Mouse (Mus musculus): ENCODE results near the gene Slc17a2. TPM values are rescaled to one million over a fixed set of nuclear protein-coding genes. Genes with fewer than 3 reads are reported as not detected.
A peak's percentile ranks its signal among the peaks of the same experiment; 100 is the strongest.
"Not testable (repeated sequence)": the region's sequence is repeated elsewhere in the genome, so short reads cannot be mapped to it uniquely, and the experiment has no call there.

Slc17a2 gene
- not detected in 2 replicates for polyA plus RNA-seq (2016; fragmentation: Nextera tagmentation; extraction: Ambion mirVana)

DNA sequence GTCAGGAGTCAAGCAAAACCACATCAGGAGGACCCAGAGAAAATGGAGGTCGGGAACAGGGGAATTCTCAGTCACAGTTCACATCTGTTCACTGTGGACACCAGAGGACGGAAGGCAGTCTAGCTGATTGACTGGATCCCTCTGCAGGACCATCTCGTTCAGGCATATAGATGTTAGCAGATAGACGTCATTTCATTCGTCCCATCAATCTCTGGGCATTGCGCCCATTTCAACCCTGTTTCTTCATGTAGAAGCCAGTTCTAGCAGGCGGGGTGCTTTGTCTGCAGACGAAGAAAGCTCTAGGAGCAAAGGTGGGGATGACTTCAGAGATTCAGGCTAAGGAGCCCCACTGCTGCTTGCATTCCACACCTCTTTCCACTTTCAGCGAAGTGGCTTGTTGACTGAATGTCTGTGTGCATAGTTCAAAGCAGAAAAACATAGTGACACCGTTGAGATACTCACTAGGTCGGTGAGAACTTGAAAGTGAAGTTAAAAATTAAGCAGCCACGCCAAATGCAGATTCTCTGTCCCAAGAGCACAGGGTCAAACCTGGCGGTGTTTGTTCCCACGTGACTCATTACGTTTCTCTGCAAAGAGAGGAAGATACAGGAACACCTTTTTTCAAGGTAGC is at the start of gene Slc17a2:
Gene Slc17a2 (plus strand): TSS at position 572 of the 631 bp plus-strand sequence.
- WGBS = 89% methylated on average over 15 of the region's 15 CpGs
- Histone ChIP-seq H3K27me3 (no peaks in the 10 kb centered on the region), H3K9me3 (no peaks in the 10 kb centered on the region), H3K4me2 (replicated peaks) (no peak within 1 kb of the TSS), H3K4me1 (no peaks in the 10 kb centered on the region), H3K9ac (no peak within 1 kb of the TSS), H3K36me3 (no peaks in the 10 kb centered on the region), H3K4me3 (no peak within 1 kb of the TSS), H3K27ac (no peak within 1 kb of the TSS)
- ATAC-seq (ENCODE audit: insufficient number of reproducible peaks, insufficient read depth, low FRiP score, low TSS enrichment) = no peak

DNA sequence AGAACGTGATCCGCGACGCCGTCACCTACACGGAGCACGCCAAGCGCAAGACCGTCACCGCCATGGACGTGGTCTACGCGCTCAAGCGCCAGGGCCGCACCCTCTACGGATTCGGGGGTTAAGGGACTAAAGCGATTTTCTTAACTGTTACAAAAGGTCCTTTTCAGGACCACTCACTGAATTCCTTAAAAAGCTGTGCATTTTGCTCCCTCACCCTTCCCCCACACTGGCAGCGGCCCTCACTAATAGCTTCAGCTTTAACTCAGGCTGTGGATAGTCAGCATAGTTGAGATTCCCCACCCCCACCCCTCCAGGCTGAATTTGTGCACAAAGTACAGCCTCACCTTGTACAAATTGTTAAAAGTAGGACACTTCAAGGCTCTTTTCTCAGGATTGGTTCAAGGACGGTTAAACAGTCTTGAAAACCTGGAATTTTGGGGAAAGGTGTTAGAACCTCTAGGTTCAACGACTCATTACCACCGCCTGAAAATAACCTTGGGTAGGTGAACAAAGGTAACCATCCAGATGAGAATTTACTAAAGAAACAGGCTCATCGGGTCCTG is 49.5 kb upstream of the Slc17a2 start:
- Histone ChIP-seq H3K36me3 (no peaks in the 10 kb centered on the region), H3K27ac (peak overlapping the region; percentile 95), H3K27me3 (no peaks in the 10 kb centered on the region), H3K4me1 (peaks cover 7% of the 10 kb centered on the region), H3K9me3 (no peaks in the 10 kb centered on the region), H3K9ac (peak overlapping the region; percentile 55), H3K4me3 (peak overlapping the region; percentile 42), H3K4me2 (replicated peaks) (peak overlapping the region; percentile 61)
- under 1% methylated on average over 17 of the region's 23 CpGs for WGBS
- ATAC-seq (ENCODE audit: insufficient number of reproducible peaks, insufficient read depth, low FRiP score, low TSS enrichment) = no peak

DNA sequence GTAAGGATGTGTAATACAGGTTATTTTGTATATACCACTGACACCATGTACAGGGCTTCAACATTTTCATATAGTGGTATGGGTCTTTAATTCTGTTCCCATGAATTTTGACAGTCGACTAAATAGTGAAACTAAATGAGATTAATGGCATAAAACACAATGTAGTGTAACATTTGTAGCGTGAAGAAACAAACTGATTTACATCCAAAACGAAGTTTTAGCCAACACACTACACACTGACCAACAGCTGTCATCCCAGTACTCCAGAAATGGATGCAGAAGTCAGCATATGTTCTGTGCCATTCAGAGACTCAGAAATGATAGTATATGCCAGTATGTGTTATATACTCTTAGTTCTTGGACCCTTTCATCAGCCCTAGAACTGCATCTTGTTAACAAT is 48.9 kb upstream of the Slc17a2 start:
- Histone ChIP-seq H3K36me3 (no peaks in the 10 kb centered on the region), H3K9ac (no peak overlapping the region), H3K9me3 (no peaks in the 10 kb centered on the region), H3K4me2 (replicated peaks) (peak overlapping the region; percentile 61; the same call in 1 of the 2 replicates), H3K27ac (peak overlapping the region; percentile 70; the same call in 1 of the 2 replicates), H3K4me1 (peaks cover 7% of the 10 kb centered on the region), H3K27me3 (no peaks in the 10 kb centered on the region), H3K4me3 (no peak overlapping the region)
- 55% methylated on average over 3 of the region's 3 CpGs for WGBS
- ATAC-seq (ENCODE audit: insufficient number of reproducible peaks, insufficient read depth, low FRiP score, low TSS enrichment) = no peak

DNA sequence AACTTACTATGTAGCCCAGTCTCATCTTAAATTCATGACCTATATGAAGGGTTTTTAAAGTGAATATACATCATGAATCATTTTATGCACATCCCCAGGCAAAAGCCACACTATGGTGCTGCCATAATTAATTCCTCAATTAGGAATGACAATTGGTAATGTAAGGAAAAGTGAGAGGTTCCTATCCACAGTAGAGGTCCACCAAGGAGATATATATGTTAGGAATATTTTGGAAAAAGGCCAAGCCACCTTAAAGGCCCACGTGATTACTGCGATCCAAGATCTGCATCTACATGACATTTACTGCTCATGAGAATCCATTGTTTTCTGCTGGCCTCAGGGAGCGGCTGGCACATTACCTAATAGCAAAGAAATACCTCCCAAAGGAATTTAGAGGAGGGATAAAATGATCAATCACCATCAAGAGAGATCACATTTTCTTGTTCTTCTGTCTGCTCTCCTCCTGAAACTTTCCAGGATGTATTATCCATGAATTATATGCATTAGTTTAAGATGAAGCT is 47.5 kb upstream of the Slc17a2 start:
- no peak for ATAC-seq (ENCODE audit: insufficient number of reproducible peaks, insufficient read depth, low FRiP score, low TSS enrichment)
- H3K27ac ChIP-seq = peak overlapping the region; percentile 90

DNA sequence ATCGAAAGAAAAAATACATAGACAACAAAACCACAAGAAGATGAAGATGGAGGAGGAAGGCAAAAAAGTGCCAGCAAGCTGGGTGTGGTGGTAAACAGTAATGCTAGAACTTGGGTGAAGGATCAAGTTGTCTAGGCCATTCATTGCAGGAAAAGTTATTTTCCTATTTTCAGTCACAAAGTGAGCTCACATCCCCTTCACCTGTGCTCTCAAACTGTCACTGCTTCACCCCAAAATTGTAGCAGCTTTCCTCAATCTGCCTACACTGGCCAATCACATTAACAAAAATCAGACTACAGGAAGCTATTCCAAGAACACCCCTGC is 46.9 kb upstream of the Slc17a2 start:
- Histone ChIP-seq H3K9me3 (no peaks in the 10 kb centered on the region), H3K36me3 (no peaks in the 10 kb centered on the region), H3K4me3 (peak overlapping the region; percentile 43), H3K27me3 (no peaks in the 10 kb centered on the region), H3K27ac (peak overlapping the region; percentile 90), H3K4me2 (replicated peaks) (peak overlapping the region; percentile 86), H3K9ac (peak overlapping the region; percentile 50; the same call in 1 of the 2 replicates), H3K4me1 (peaks cover 14% of the 10 kb centered on the region)
- 68% methylated on average over 1 of the region's 1 CpGs for WGBS
- no peak for ATAC-seq (ENCODE audit: insufficient number of reproducible peaks, insufficient read depth, low FRiP score, low TSS enrichment)

More for the DNA sequence above, 47.5 kb upstream of the Slc17a2 start:
- Histone ChIP-seq H3K4me3 (no peak overlapping the region), H3K4me2 (replicated peaks) (no peak overlapping the region), H3K27me3 (no peaks in the 10 kb centered on the region), H3K9me3 (no peaks in the 10 kb centered on the region), H3K9ac (no peak overlapping the region), H3K4me1 (peaks cover 10% of the 10 kb centered on the region), H3K36me3 (no peaks in the 10 kb centered on the region)
- WGBS = 82% methylated on average over 3 of the region's 3 CpGs

DNA sequence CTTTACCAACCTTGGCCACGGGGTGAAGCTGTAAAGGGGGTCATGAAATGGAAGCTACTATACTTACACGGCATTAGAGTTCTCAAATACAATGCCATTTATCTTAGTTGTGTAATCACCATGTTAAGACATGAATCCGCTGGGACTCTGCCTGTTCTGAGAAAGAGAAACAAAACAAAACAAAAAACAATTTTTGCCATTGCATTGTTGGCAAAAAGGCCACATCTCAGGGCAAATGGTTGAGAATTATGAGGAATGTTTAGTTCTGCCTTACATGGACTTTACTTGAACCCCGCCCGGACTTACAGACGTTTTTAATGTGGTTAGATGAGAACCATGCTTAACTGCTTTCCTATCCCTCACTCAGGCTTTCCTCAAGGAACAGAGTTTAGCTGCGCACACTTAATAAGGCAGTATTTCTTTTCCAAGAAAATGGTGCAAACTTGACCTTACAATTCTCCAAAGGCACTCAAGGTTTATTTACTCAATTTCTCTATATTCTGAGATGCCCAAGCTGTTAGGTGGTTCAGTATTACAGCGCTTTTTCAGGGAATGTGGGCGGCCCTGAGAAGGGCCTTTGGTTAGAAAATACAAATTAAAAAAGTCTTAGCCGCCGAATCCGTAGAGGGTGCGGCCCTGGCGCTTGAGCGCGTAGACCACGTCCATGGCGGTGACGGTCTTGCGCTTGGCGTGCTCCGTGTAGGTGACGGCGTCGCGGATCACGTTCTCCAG is 46.4 kb upstream of the Slc17a2 start:
- H3K36me3 ChIP-seq = no peaks in the 10 kb centered on the region
- peaks cover 14% of the 10 kb centered on the region for H3K4me1 ChIP-seq
- peak overlapping the region; percentile 90 for H3K27ac ChIP-seq
- H3K27me3 ChIP-seq = no peaks in the 10 kb centered on the region
- WGBS = 2% methylated on average over 19 of the region's 27 CpGs
- ATAC-seq (ENCODE audit: insufficient number of reproducible peaks, insufficient read depth, low FRiP score, low TSS enrichment) = no peak
- H3K4me2 ChIP-seq (replicated peaks) = peak overlapping the region; percentile 86
- peak overlapping the region; percentile 50 for H3K9ac ChIP-seq
- no peaks in the 10 kb centered on the region for H3K9me3 ChIP-seq
- H3K4me3 ChIP-seq = peak overlapping the region; percentile 43

DNA sequence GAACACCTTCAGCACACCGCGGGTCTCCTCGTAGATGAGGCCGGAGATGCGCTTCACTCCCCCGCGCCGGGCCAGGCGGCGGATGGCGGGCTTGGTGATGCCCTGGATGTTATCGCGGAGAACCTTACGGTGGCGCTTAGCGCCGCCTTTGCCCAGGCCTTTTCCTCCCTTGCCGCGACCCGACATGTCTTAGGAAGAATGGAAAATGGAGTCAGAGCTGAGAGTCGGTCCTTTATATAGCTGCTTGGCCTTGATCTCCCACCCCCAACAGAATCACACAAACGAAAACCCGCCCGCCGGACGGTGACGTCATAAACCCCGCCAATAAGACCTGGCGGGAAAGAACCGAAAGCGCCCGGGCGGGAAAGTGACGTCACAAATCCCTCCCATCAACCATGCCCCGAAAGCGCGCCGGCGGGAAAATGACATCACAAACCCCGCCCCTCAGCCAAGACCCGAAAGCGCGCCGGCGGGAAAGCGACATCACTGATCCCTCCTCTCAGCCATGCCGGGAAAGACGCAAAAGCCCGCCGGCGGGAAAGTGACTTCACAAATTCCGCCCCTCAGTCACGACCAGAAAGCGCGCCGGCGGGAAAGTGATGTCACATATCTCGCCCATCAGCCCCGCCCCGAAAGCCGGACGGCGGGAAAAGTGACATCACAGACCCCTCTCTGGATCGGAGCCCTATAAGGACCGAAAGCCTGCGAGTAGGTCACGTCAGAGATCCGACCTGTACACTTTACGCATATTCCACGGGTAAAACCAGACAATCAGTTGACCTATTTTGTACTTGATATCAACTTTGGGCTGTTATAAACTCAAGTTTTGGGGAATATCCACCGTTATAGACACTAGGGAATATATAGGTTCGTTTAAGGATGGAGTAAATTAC is 45.6 kb upstream of the Slc17a2 start, which contains the start of gene Hist1h4a:
Gene Hist1h4a (minus strand): TSS at position 259 of the 893 bp plus-strand sequence.
- Histone ChIP-seq H3K4me1 (peaks cover 14% of the 10 kb centered on the region), H3K4me3 (peak within 1 kb of the TSS; percentile 43), H3K36me3 (no peaks in the 10 kb centered on the region), H3K9me3 (no peaks in the 10 kb centered on the region), H3K9ac (peak within 1 kb of the TSS; percentile 56), H3K27me3 (no peaks in the 10 kb centered on the region), H3K4me2 (replicated peaks) (peak within 1 kb of the TSS; percentile 86), H3K27ac (peak within 1 kb of the TSS; percentile 98)
- peak; percentile 68 for ATAC-seq (ENCODE audit: insufficient number of reproducible peaks, insufficient read depth, low FRiP score, low TSS enrichment)
- under 1% methylated on average over 67 of the region's 72 CpGs for WGBS

DNA sequence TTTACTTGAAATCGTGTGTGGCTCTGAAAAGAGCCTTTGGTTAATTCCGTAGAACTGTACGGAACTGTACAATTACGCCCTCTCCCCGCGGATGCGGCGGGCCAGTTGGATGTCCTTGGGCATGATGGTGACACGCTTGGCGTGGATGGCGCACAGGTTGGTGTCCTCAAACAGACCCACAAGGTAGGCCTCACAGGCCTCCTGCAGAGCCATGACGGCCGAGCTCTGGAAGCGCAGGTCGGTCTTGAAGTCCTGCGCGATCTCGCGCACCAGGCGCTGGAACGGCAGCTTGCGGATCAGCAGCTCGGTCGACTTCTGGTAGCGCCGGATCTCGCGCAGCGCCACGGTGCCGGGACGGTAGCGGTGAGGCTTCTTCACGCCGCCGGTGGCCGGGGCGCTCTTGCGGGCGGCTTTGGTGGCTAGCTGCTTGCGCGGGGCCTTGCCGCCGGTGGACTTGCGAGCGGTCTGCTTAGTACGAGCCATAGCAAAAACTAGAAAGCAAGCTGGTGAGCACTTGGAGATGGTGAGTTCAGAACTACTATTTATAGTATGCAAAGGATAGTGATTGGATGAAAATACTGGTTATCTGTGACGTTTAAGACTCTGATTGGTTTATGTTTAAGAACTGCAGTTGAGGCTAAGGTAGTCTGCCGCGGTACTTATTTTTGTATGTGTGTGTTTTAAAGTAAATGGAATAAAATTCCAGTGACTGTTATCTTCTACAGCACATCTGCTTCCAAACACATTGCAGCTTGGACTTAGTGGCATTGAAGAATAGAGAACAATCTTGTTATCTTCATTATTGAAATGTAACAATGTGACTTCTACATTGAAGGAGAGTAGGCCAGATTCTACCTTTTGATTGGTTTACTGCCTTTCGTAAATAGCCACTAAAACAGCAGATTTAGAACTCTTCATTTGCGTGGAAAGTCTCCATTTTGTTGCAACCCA is 44.6 kb upstream of the Slc17a2 start, which contains the start of gene Hist1h3a:
Gene Hist1h3a (minus strand): TSS at position 516 of the 951 bp plus-strand sequence.
- H3K27me3 ChIP-seq, H3K36me3 ChIP-seq, H3K9me3 ChIP-seq: not testable (repeated sequence)
- Histone ChIP-seq H3K4me2 (replicated peaks) (peak within 1 kb of the TSS; percentile 86), H3K9ac (peak within 1 kb of the TSS; percentile 56), H3K4me1 (peaks cover 14% of the 10 kb centered on the region), H3K27ac (peak within 1 kb of the TSS; percentile 98), H3K4me3 (peak within 1 kb of the TSS; percentile 59)
- under 1% methylated on average over 31 of the region's 52 CpGs for WGBS
- ATAC-seq (ENCODE audit: insufficient number of reproducible peaks, insufficient read depth, low FRiP score, low TSS enrichment) = peak; percentile 80

DNA sequence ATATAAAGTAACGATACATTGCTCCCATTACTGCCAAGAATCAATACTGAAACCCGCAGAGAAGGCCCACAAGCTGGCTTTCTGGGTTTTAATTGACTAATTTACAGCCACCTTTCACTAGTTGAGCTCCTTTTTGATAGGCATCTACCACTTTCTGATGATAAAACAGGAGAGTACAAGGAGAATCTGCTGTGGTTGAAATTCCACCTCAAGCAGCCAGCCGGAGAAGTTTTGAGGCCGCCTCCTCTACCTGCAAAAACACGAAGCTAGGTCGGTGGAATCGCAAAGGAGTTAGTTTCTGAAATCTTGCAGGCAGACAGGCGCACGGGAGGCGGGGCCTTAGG is 43.6 kb upstream of the Slc17a2 start:
- H3K27me3 ChIP-seq = no peaks in the 10 kb centered on the region
- peak overlapping the region; percentile 53 for H3K9ac ChIP-seq
- no peak for ATAC-seq (ENCODE audit: insufficient number of reproducible peaks, insufficient read depth, low FRiP score, low TSS enrichment)
- no peaks in the 10 kb centered on the region for H3K9me3 ChIP-seq
- peak overlapping the region; percentile 59 for H3K4me3 ChIP-seq
- no peaks in the 10 kb centered on the region for H3K36me3 ChIP-seq
- WGBS = under 1% methylated on average over 10 of the region's 10 CpGs
- H3K4me2 ChIP-seq (replicated peaks) = peak overlapping the region; percentile 86
- H3K4me1 ChIP-seq = peaks cover 14% of the 10 kb centered on the region
- H3K27ac ChIP-seq = peak overlapping the region; percentile 98

DNA sequence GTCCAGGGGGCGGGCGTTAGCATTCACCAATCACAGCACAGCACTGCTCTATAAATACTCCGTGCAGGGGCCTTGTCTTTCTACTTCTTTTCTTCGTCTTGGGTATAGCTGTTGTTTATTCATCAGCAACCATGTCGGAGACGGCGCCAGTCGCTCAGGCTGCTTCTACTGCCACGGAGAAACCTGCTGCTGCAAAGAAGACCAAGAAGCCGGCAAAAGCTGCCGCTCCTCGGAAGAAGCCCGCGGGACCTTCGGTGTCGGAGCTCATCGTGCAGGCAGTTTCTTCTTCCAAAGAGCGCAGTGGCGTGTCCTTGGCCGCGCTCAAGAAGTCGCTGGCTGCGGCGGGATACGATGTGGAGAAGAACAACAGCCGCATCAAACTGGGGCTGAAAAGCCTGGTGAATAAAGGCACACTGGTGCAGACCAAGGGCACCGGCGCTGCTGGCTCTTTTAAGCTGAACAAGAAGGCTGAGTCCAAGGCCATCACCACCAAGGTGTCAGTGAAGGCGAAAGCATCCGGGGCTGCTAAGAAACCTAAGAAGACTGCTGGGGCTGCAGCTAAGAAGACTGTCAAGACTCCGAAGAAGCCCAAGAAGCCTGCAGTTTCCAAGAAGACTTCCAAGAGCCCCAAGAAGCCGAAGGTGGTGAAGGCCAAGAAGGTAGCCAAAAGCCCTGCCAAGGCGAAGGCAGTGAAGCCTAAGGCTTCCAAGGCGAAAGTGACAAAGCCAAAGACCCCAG is 43.0 kb upstream of the Slc17a2 start, which contains the start of gene Hist1h1a:
Gene Hist1h1a (plus strand): TSS at position 81 of the 738 bp plus-strand sequence.
- peaks cover 14% of the 10 kb centered on the region for H3K4me1 ChIP-seq
- peak within 1 kb of the TSS; percentile 86 for H3K4me2 ChIP-seq (replicated peaks)
- H3K4me3 ChIP-seq = peak within 1 kb of the TSS; percentile 59
- H3K36me3 ChIP-seq = no peaks in the 10 kb centered on the region
- H3K9me3 ChIP-seq = no peaks in the 10 kb centered on the region
- peak; percentile 74 for ATAC-seq (ENCODE audit: insufficient number of reproducible peaks, insufficient read depth, low FRiP score, low TSS enrichment)
- no peaks in the 10 kb centered on the region for H3K27me3 ChIP-seq
- H3K9ac ChIP-seq = peak within 1 kb of the TSS; percentile 73
- peak within 1 kb of the TSS; percentile 98 for H3K27ac ChIP-seq
- 3% methylated on average over 34 of the region's 34 CpGs for WGBS

All from embryonic facial prominence, embryonic 12.5 days (tissue).